Mouse (Mus musculus) ES-E14 (cell line): ENCODE results near the gene Snap91.

Experiments
- CHD2 ChIP-seq: IDR thresholded peaks from 2 replicates; pipeline ENCODE4 v1.6.1; 2014; ENCODE audit warnings: mild to moderate bottlenecking, low read depth, low read length, inconsistent platforms
- ZC3H11A ChIP-seq: IDR thresholded peaks from 2 replicates; pipeline ENCODE4 v1.6.1; 2012; ENCODE audit warnings: low read depth, mild to moderate bottlenecking, inconsistent platforms, low read length, borderline replicate concordance
- ZNF384 ChIP-seq: IDR thresholded peaks from 2 replicates; pipeline ENCODE4 v1.6.1; 2012; ENCODE audit warnings: low read depth, low read length, inconsistent platforms

GRCm38 (mm10) chr9:86720794-86721193, 159.7 kb downstream of the Snap91 start:
- no peak for TF ChIP-seq ZNF384
- no peak for TF ChIP-seq CHD2
- no peak for TF ChIP-seq ZC3H11A
